In the genomic region with DNA sequence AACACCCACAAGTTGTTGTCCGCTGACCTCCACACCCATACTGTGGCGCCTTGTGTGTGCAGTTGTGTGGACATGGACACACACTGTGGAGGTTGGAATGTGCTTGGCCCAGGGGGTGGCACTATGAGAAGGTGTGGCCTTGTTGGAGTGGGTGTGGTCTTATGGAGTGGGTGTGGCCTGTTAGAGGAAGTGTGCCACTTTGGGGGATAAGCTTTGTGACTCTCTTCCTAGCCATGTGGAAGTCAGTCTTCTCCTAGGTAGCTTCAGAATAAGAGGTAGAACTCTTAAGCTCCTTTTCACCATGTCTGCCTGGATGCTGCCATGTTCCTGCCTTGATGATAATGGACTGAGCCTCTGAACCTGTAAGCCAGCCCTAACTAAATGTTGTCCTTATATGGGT, we compare ENCODE assay signal across 16 mouse cellular contexts. TPM values are rescaled to one million over a fixed set of nuclear protein-coding genes. Genes with fewer than 3 reads are reported as not detected.
"Had no signal": no experiment of that assay in that cellular context is flagged by ENCODE, and none has a peak within 500 bp of the region (broad histone marks: within the 10 kb centered on the region; RNA-seq: fewer than 3 reads in every experiment).

No protein-coding gene starts in this region.

- DNase-seq: kidney, adult 2 months; kidney, postnatal 14 days; layer of hippocampus, adult 9-11 months; layer of hippocampus, postnatal 36 days; lung, postnatal 14 days; thymus, adult 18-20 months; thymus, postnatal 14 days had no signal

- H3K27ac ChIP-seq: intestine, embryonic 15.5 days; kidney, embryonic 15.5 days; limb, embryonic 15.5 days; lung, embryonic 15.5 days; macrophage; midbrain, embryonic 12.5 days; neural tube, embryonic 12.5 days had no signal

- H3K4me2 ChIP-seq: intestine, embryonic 15.5 days; kidney, embryonic 15.5 days; limb, embryonic 15.5 days; lung, embryonic 15.5 days; midbrain, embryonic 12.5 days; neural tube, embryonic 12.5 days had no signal

- H3K36me3 ChIP-seq: intestine, embryonic 15.5 days; kidney, embryonic 15.5 days; limb, embryonic 15.5 days; lung, embryonic 15.5 days; midbrain, embryonic 12.5 days; neural tube, embryonic 12.5 days had no signal

- H3K9ac ChIP-seq: intestine, embryonic 15.5 days; kidney, embryonic 15.5 days; limb, embryonic 15.5 days; lung, embryonic 15.5 days; midbrain, embryonic 12.5 days; neural tube, embryonic 12.5 days had no signal

- ATAC-seq: intestine, embryonic 15.5 days had no signal

- H3K9me3 ChIP-seq: intestine, embryonic 15.5 days; kidney, embryonic 15.5 days; limb, embryonic 15.5 days; lung, embryonic 15.5 days; megakaryocyte, embryonic 14.5 days; midbrain, embryonic 12.5 days; neural tube, embryonic 12.5 days had no signal

- H3K27me3 ChIP-seq: kidney, embryonic 15.5 days; limb, embryonic 15.5 days; lung, embryonic 15.5 days; megakaryocyte, embryonic 14.5 days; neural tube, embryonic 12.5 days had no signal

- H3K4me3 ChIP-seq: intestine, embryonic 15.5 days; kidney, embryonic 15.5 days; limb, embryonic 15.5 days; lung, embryonic 15.5 days; megakaryocyte, embryonic 14.5 days; midbrain, embryonic 12.5 days; myocyte; neural tube, embryonic 12.5 days had no signal

RNA-seq across cellular contexts. Expression of gene Hsf2bp, which starts 50.9 kb away (rescaled TPM):
- polyA plus RNA-seq: macrophage had no signal
